Mouse (Mus musculus) spleen, adult 2 months (tissue): ENCODE results near the gene Slc16a3.

Experiments
- CTCF ChIP-seq: fragments of 200-500 bp; IDR thresholded peaks from 2 replicates; pipeline ENCODE4 v1.5.1; 2011; ENCODE audit warnings: mild to moderate bottlenecking, inconsistent platforms; ENCODE audit not compliant: insufficient read depth, insufficient read length, insufficient replicate concordance; ENCODE audit errors: extremely low read depth
- POLR2A ChIP-seq: fragments of 200-500 bp; IDR thresholded peaks from 2 replicates; pipeline ENCODE4 v1.6.1; 2011; ENCODE audit warnings: low read depth, low read length, inconsistent platforms

DNA sequence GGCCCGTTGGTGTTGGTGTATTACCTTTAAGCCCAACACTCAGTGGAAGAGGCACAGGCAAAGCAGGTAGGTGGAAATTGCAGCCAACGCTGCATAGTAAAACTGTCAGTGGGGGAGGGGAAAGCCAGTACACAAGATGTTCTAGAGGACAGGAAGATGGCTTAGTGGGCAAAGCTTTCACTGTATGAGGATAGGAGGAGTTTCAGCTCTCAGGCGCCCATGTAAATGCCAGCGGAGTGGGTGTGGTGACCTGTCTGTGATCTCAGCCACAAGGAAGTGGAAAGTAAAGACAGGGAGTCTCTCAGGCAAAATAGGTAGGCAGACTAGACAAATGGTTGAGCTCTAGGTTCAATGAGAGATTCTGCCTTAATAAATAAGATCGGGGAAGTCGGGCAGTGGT, 7.3 kb upstream of the Slc16a3 start:
- TF ChIP-seq POLR2A (no peak), CTCF (no peak)
